Mouse (Mus musculus) heart, postnatal 0 days (tissue): ENCODE results near the gene Pdlim5. TPM values are rescaled to one million over a fixed set of nuclear protein-coding genes. Genes with fewer than 3 reads are reported as not detected.
"Not testable (repeated sequence)": the region's sequence is repeated elsewhere in the genome, so short reads cannot be mapped to it uniquely, and the experiment has no call there.

ENCODE experiments used
- ATAC-seq: fragments of 200-750 bp; cut with Nextera tagmentation; 2 replicates; pipeline ENCODE4 v1.8.0; 2017; ENCODE audit warnings: low read depth, moderate number of reproducible peaks, moderate library complexity; ENCODE audit not compliant: insufficient read depth
- DNase-seq: peaks from one replicate; pipeline ENCODE4 v3.0.0-alpha.2; 2016; ENCODE audit warnings: low spot score
- H3K27ac ChIP-seq: fragments of 300-500 bp; sonication (generic); 2 replicates; pipeline ENCODE4 v1.5.1; 2014; ENCODE audit warnings: low read depth, mild to moderate bottlenecking
- H3K27me3 ChIP-seq: fragments of 300-500 bp; sonication (generic); 2 replicates; pipeline ENCODE4 v1.6.1; 2014; ENCODE audit warnings: low read length, mixed read lengths; ENCODE audit not compliant: control insufficient read depth, insufficient read depth
- H3K36me3 ChIP-seq: fragments of 300-500 bp; sonication (generic); replicated peaks from 2 replicates; pipeline ENCODE4 v1.6.1; 2014; ENCODE audit warnings: low read length, mixed read lengths; ENCODE audit not compliant: control insufficient read depth, insufficient read depth
- H3K4me1 ChIP-seq: fragments of 300-500 bp; sonication (generic); 2 replicates; pipeline ENCODE4 v1.6.1; 2014; ENCODE audit warnings: antibody characterized with exemption; ENCODE audit not compliant: control insufficient read depth, insufficient read depth
- H3K4me2 ChIP-seq: fragments of 300-500 bp; sonication (generic); 2 replicates; pipeline ENCODE4 v1.6.1; 2014; ENCODE audit warnings: low read depth, mild to moderate bottlenecking, low read length, moderate library complexity
- H3K4me3 ChIP-seq: fragments of 300-500 bp; sonication (generic); 2 replicates; pipeline ENCODE4 v1.5.1; 2014; ENCODE audit warnings: low read depth, low read length
- H3K9ac ChIP-seq: fragments of 300-500 bp; sonication (generic); replicated peaks from 2 replicates; pipeline ENCODE4 v1.6.1; 2014; ENCODE audit warnings: low read depth, low read length, mixed read lengths
- H3K9me3 ChIP-seq: fragments of 300-500 bp; sonication (generic); replicated peaks from 2 replicates; pipeline ENCODE4 v1.6.1; 2016; ENCODE audit warnings: low read length; ENCODE audit not compliant: control insufficient read depth
- CTCF ChIP-seq: IDR thresholded peaks from 2 replicates; pipeline ENCODE4 v1.5.1; 2016; ENCODE audit warnings: antibody characterized with exemption, control low read depth, low read depth
- EP300 ChIP-seq: IDR thresholded peaks from 2 replicates; pipeline ENCODE4 v1.6.1; 2016; ENCODE audit warnings: antibody characterized with exemption, low read depth
- WGBS: fragments of 180-500 bp; shearing (Covaris S2); extraction: QIAGEN DNeasy Blood & Tissue Kit; methylation state at CpG from one replicate; pipeline ENCODE4 v1.1.7; 2014; 5-methylcytosine and 5-hydroxymethylcytosine counted together
- polyA plus RNA-seq: library from polyadenylated mRNA; unstranded; fragments of >200 nt; fragmentation: Nextera tagmentation; extraction: Ambion mirVana; gene quantifications from 2 replicates; pipeline ENCODE4 v1.2.1, GENCODE M21; 2015
- total RNA-seq: library from RNA; depleted of rRNA; stranded (reverse); fragments of >200 nt; gene quantifications from 2 replicates; pipeline ENCODE4 v1.2.3, GENCODE M21; 2014; ENCODE audit warnings: low replicate concordance

Gene Pdlim5
- total and polyA plus RNA-seq, 2 experiments from 2014 or later = 367 to 512 TPM

GRCm38 (mm10) chr3:142212186-142212585, 183.3 kb downstream of the Pdlim5 start:
- 79% methylated on average over 3 of the region's 3 CpGs for WGBS
- TF ChIP-seq EP300 (no peak), CTCF (no peak)
- Histone ChIP-seq H3K9me3 (no peaks in the 10 kb centered on the region), H3K36me3 (no peaks in the 10 kb centered on the region), H3K4me2 (no peak overlapping the region), H3K4me3 (no peak overlapping the region), H3K4me1 (no peaks in the 10 kb centered on the region), H3K9ac (no peak overlapping the region), H3K27me3 (no peaks in the 10 kb centered on the region), H3K27ac (no peak overlapping the region)
- DNase-seq = no peak
- ATAC-seq = no peak

DNA sequence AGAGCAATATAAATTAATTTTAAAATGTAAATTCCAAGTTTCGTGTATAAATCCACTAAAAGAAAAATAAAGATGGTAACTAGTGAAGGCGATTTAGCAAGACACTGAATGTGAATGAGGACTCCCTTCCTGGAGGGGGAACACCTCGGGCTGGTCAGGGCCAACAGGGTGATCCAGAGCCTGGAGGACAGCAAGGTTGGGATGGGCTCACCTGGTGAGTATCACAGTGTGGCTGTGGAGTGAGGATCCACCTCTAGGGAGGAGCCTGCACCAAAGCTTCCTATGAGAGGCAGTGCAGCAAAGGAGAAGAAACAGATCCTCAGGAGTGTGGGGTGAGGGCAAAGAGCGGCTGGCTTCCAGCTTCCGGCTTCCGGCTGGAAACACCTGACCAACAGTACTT, 185.5 kb downstream of the Pdlim5 start:
- Histone ChIP-seq H3K9me3 (no peaks in the 10 kb centered on the region), H3K4me2 (no peak overlapping the region), H3K4me1 (no peaks in the 10 kb centered on the region), H3K36me3 (no peaks in the 10 kb centered on the region), H3K4me3 (no peak overlapping the region), H3K9ac (no peak overlapping the region), H3K27me3 (no peaks in the 10 kb centered on the region), H3K27ac (no peak overlapping the region)
- WGBS = 65% methylated on average over 6 of the region's 6 CpGs
- TF ChIP-seq EP300 = no peak
- no peak for TF ChIP-seq CTCF
- ATAC-seq (no peak), DNase-seq (no peak)

DNA sequence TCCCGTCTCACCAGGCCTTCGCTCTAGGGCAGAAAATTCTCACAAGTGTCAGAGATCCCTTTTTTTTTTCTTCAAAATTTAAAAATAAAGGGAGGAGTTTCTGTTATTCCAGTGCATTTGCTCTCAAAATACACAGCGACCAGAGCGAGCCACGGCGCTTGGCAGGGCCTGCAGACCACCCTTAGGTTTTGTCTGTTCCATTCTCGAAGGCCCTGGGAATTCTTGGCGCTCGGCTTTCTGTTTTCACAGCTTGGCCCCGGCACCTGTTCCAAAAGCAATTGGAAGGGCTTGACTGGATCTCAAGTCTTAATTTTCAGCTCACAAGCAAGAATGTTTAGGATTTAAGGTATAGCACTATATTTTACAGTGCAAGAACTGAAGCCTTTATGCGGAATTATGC, 186.4 kb downstream of the Pdlim5 start:
- H3K27ac ChIP-seq = no peak overlapping the region
- no peaks in the 10 kb centered on the region for H3K36me3 ChIP-seq
- no peak overlapping the region for H3K9ac ChIP-seq
- H3K27me3 ChIP-seq = no peaks in the 10 kb centered on the region
- ATAC-seq (no peak), DNase-seq (no peak)
- H3K4me2 ChIP-seq = no peak overlapping the region
- no peaks in the 10 kb centered on the region for H3K9me3 ChIP-seq
- H3K4me1 ChIP-seq = no peaks in the 10 kb centered on the region
- no peak for TF ChIP-seq EP300
- TF ChIP-seq CTCF = no peak
- H3K4me3 ChIP-seq = no peak overlapping the region
- WGBS = 81% methylated on average over 11 of the region's 11 CpGs

DNA sequence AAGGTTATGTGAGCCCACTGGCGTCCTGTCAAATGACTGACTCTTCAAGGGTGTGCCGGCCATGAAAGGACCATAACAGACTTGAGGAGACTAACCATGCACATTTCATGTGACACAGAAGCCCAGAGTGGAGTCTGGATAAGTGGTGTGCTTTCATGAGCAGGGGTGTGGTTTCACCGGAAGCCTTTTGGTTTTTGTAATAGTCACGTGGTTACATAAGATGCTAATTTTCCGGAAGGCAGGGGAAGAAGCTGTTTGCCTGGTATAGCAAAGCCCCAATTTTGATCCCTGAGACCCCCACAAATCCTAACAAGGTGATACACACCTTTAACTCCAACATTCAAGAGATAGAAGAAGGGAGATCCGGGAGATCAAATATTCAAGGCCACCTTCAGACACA, 188.0 kb downstream of the Pdlim5 start:
- H3K9ac ChIP-seq = no peak overlapping the region
- no peak for TF ChIP-seq EP300
- TF ChIP-seq CTCF = no peak
- no peaks in the 10 kb centered on the region for H3K27me3 ChIP-seq
- H3K4me2 ChIP-seq = no peak overlapping the region
- ATAC-seq = no peak
- no peak overlapping the region for H3K4me3 ChIP-seq
- no peaks in the 10 kb centered on the region for H3K9me3 ChIP-seq
- 84% methylated on average over 6 of the region's 6 CpGs for WGBS
- H3K27ac ChIP-seq = no peak overlapping the region
- H3K4me1 ChIP-seq = no peaks in the 10 kb centered on the region
- no peak for DNase-seq
- no peaks in the 10 kb centered on the region for H3K36me3 ChIP-seq

- 78% methylated on average over 3 of the region's 3 CpGs for whole genome bisulfite sequencing
- H3K9ac ChIP-seq = no peak overlapping the region
- no peak for ATAC-seq
- no peak overlapping the region for H3K4me3 ChIP-seq
- H3K27me3 ChIP-seq = no peaks in the 10 kb centered on the region
- no peak for TF ChIP-seq EP300
- TF ChIP-seq CTCF = no peak
- H3K27ac ChIP-seq = no peak overlapping the region
- H3K36me3 ChIP-seq = no peaks in the 10 kb centered on the region
- H3K9me3 ChIP-seq = no peaks in the 10 kb centered on the region
- DNase-seq = no peak
- no peak overlapping the region for H3K4me2 ChIP-seq
- no peaks in the 10 kb centered on the region for H3K4me1 ChIP-seq
Observed at GRCm38 (mm10) chr3:142206316-142206715, 189.2 kb downstream of the Pdlim5 start.

- 81% methylated on average over 8 of the region's 8 CpGs for WGBS
- ATAC-seq = no peak
- DNase-seq = no peak
- H3K9me3 ChIP-seq = 0 out of 2 replicates have a peak, but pooled peaks cover 3% of the 10 kb centered on the region
- TF ChIP-seq CTCF (no peak), EP300 (no peak)
- no peaks in the 10 kb centered on the region for H3K27me3 ChIP-seq
- H3K4me1 ChIP-seq = no peaks in the 10 kb centered on the region
- H3K9ac ChIP-seq = no peak overlapping the region
- H3K4me2 ChIP-seq = no peak overlapping the region
- no peaks in the 10 kb centered on the region for H3K36me3 ChIP-seq
- H3K4me3 ChIP-seq = no peak overlapping the region
- H3K27ac ChIP-seq = no peak overlapping the region
Observed at GRCm38 (mm10) chr3:142196142-142196541, 199.4 kb downstream of the Pdlim5 start.

- not testable (repeated sequence) for H3K4me3 ChIP-seq, H3K36me3 ChIP-seq, H3K27me3 ChIP-seq, H3K4me2 ChIP-seq, H3K4me1 ChIP-seq, H3K9ac ChIP-seq, H3K27ac ChIP-seq, H3K9me3 ChIP-seq, ATAC-seq, DNase-seq
Observed at GRCm38 (mm10) chr3:142191627-142192026, 203.9 kb downstream of the Pdlim5 start.
